Mouse (Mus musculus) MEL (cell line): ENCODE measurements around the gene Gm9999.

Experiments
- EP300 ChIP-seq, 2 experiments: IDR thresholded peaks; 2 replicates each; pipeline ENCODE4 v1.6.1; 2011; ENCODE audit warnings: improper control_type of control experiment in 2 of 2, low read length in 2 of 2, low read depth in 1 of 2, mild to moderate bottlenecking in 1 of 2
- GABPA ChIP-seq: IDR thresholded peaks from 2 replicates; pipeline ENCODE4 v1.6.1; 2012; ENCODE audit warnings: low read depth, mild to moderate bottlenecking, inconsistent platforms, low read length, improper control_type of control experiment, moderate library complexity
- MAX ChIP-seq: IDR thresholded peaks from 2 replicates; pipeline ENCODE4 v1.6.1; 2011; ENCODE audit warnings: low read length, improper control_type of control experiment
- MYB ChIP-seq: IDR thresholded peaks from 2 replicates; pipeline ENCODE4 v1.6.1; 2011; ENCODE audit warnings: mild to moderate bottlenecking, low read depth, low read length, improper control_type of control experiment
- NRF1 ChIP-seq: IDR thresholded peaks from 2 replicates; pipeline ENCODE4 v1.6.1; 2014; ENCODE audit warnings: low read depth, mild to moderate bottlenecking, inconsistent platforms, low read length, improper control_type of control experiment, moderate library complexity; ENCODE audit not compliant: poor library complexity, insufficient read depth, severe bottlenecking
- POLR2A ChIP-seq, 2 experiments: IDR thresholded peaks; 2 replicates each; pipeline ENCODE4 v1.6.1; 2011 to 2012; ENCODE audit warnings: low read length in 2 of 2, mild to moderate bottlenecking in 2 of 2, control low read depth in 1 of 2, improper control_type of control experiment in 1 of 2, low read depth in 1 of 2, moderate library complexity in 1 of 2; ENCODE audit not compliant: control insufficient read depth in 1 of 2, insufficient read depth in 1 of 2, poor library complexity in 1 of 2
- USF1 ChIP-seq: IDR thresholded peaks from 2 replicates; pipeline ENCODE4 v1.6.1; 2014; ENCODE audit warnings: low read depth, mild to moderate bottlenecking, inconsistent platforms, low read length, improper control_type of control experiment, moderate library complexity

GRCm38 (mm10) chr7:46985718-46986505, 2.5 kb downstream of the Gm9999 start:
- TF ChIP-seq POLR2A (IDR thresholded peaks at IDR 0.05; ENCODE audit: control insufficient read depth in 1 of 2, insufficient read depth in 1 of 2, low read depth in 1 of 2, low read length in 2 of 2, poor library complexity in 1 of 2) (no peak), GABPA (no peak), MYB (no peak), USF1 (no peak), MAX (no peak), NRF1 (no peak), EP300 (IDR thresholded peaks at IDR 0.05; ENCODE audit: low read depth in 1 of 2, low read length in 2 of 2) (no peak)
